Mouse (Mus musculus) hindbrain, embryonic 13.5 days (tissue): ENCODE results near the gene Rnf186. TPM values are rescaled to one million over a fixed set of nuclear protein-coding genes. Genes with fewer than 3 reads are reported as not detected.

Source experiments
- polyA plus RNA-seq: library from polyadenylated mRNA; unstranded; fragments of >200 nt; fragmentation: Nextera tagmentation; extraction: Ambion mirVana; gene quantifications from 2 replicates; pipeline ENCODE4 v1.2.1, GENCODE M21; 2015

Rnf186 gene
- polyA plus RNA-seq, 1 experiment from 2014 or later, result not detected

Other genes with a start within 250 kb of the Rnf186 start
- 0.44 and 0.91 TPM in 2 replicates for gene Pla2g2c, start 242.3 kb upstream of the Rnf186 start, polyA plus RNA-seq
- gene Ubxn10, start 229.9 kb upstream of the Rnf186 start, polyA plus RNA-seq, result 3.8 and 4.1 TPM in 2 replicates
- 0.06 and 0.13 TPM in 2 replicates for gene Pla2g2f, start 209.5 kb upstream of the Rnf186 start, polyA plus RNA-seq
- 0.90 and 1.8 TPM in 2 replicates for gene Pla2g2d, start 191.4 kb upstream of the Rnf186 start, polyA plus RNA-seq
- gene Pla2g5, start 103.6 kb upstream of the Rnf186 start, polyA plus RNA-seq, result 0.25 and 0.49 TPM in 2 replicates
- gene Gm13030, start 93.1 kb upstream of the Rnf186 start, polyA plus RNA-seq, result not detected in 2 replicates
- not detected in 2 replicates for gene Pla2g2e, start 89.2 kb upstream of the Rnf186 start, polyA plus RNA-seq
- gene Otud3, start 53.2 kb upstream of the Rnf186 start, polyA plus RNA-seq, result 2.5 and 3.5 TPM in 2 replicates
- 0.89 and 1.3 TPM in 2 replicates for gene Tmco4, start 5.8 kb downstream of the Rnf186 start, polyA plus RNA-seq
- 0.18 and 0.27 TPM in 2 replicates for gene Htr6, start 108.5 kb downstream of the Rnf186 start, polyA plus RNA-seq
- 40.8 and 45.3 TPM in 2 replicates for gene Nbl1, start 125.9 kb downstream of the Rnf186 start, polyA plus RNA-seq
- 424 and 441 TPM in 2 replicates for gene Minos1, start 164.0 kb downstream of the Rnf186 start, polyA plus RNA-seq
- 340 and 343 TPM in 2 replicates for gene Capzb, start 225.8 kb downstream of the Rnf186 start, polyA plus RNA-seq